Mouse (Mus musculus): ENCODE data around the gene Cd320.
"Not testable (repeated sequence)": the region's sequence is repeated elsewhere in the genome, so short reads cannot be mapped to it uniquely, and the experiment has no call there.

Cd320 gene

DNA sequence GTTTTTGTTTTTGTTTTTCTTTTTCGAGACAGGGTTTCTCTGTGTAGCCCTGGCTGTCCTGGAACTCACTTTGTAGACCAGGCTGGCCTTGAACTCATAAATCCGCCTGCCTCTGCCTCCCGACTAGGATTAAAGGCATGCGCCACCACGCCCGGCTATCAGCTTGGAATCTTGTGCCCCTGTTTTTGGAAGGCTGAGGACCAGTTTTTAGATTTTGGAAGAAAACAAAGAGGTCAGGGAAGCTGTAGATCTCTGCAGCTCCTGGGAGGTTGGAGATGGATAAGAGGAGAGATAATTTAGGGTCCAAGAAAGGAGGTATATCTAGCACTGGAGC is 17.9 kb upstream of the Cd320 start:
- DNase-seq (ENCODE audit: low spot score in 2 of 2) = not testable (repeated sequence)

DNA sequence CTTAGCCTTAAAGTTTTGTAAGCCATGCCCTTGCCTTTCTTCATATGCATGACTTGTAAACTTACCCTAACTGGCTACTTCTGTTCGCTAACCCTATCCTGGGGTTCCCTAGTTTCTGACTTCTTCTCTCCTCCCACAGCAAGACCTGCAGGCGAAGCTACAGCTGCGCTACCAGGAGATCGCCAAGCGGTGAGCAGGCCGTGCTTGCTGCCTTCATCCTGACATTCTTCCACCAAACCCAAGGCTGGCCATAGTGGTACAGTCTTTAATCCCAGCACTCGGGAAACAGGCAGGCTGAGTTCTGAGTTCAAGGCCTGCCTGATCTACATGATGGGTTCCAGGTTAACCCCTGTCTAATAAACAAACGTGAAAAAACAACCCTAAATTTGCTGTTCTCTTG is 17.4 kb upstream of the Cd320 start:
- no peak for DNase-seq (ENCODE audit: low spot score in 2 of 2)

DNA sequence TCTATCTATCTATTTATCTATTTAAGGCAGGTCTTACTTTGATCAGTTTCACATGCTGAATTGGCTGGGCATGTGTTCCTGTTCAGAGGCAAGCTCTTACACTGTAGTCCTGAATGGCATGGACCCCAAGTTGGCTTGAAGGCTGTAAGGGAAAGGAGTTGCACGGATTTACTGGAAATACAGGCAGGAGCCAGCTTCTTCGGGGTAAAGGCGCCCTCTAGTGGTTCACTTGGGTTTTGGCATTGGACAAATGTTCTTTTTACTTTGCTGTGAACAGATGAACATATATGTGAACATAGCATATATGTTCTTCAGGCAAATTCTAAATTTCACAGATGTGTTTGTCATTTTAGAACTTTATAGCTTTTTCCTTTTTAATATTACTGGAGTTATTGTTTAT is 16.0 kb upstream of the Cd320 start:
- peak; percentile 52 to 76 for DNase-seq (ENCODE audit: low spot score in 2 of 2)

DNA sequence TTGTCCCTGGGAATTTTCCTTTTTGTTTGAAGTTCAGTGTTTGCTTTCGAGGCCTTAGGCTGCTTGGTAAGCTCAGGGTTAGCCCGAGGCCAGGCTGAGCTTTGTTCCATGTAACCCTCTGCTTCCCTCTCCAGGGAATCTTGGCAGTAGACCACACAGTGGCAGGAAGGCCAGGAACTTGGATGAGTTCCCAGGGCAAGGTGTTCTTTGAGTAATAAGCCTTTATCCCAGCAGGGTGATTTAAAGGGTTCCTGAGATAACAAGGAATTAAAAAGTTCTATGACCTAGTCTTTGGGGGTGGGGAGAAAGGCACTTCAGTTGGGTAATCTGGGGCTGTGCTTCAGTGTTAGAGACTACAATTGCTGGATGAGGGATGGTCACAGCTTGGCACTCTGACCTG is 14.0 kb upstream of the Cd320 start:
- no peak for DNase-seq (ENCODE audit: low spot score in 2 of 2)

DNA sequence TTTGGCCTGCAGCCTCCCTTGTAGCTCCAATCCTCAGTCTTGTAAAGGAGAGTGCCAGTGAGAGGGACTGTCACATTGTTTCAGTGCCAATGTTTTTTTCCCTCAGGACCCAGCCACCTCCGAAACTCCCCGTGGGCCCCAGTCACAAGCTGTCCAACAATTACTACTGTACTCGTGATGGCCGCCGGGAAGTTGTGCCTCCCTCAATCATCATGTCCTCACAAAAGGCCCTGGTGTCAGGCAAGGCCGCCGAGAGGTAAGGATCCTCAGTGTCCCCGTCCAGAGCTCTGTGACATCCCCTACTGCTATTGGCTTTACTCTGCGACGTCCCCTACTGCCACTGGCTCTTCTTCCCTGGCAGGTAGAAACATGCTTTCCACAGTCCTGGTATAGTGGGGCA is 13.3 kb upstream of the Cd320 start:
- DNase-seq (ENCODE audit: low spot score in 2 of 2) = no peak

DNA sequence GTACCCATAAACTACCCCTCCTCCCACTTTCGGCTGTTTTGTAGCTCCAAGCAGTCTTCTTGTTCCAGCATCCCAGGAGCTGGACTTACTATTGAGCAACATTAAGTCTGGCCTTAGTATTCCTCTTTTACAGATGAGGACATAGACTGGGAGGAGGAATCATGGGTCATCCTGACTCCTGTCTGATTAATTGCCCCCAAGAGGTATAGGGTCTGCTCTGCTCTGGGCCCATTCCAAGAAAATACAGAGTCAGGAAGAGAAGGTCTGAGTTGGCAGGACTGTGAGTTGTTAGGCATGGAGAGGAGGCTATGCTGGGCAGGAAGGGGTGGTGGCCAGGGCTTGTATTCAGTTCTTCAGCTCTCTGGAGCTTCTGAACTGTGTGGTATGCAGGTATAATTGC is 1.3 kb downstream of the Cd320 start:
- DNase-seq (ENCODE audit: low spot score in 2 of 2) = no peak

- DNase-seq (ENCODE audit: low spot score in 2 of 2) = no peak
Observed at GRCm38 (mm10) chr17:33848139-33848538, 5.2 kb downstream of the Cd320 start.

DNA sequence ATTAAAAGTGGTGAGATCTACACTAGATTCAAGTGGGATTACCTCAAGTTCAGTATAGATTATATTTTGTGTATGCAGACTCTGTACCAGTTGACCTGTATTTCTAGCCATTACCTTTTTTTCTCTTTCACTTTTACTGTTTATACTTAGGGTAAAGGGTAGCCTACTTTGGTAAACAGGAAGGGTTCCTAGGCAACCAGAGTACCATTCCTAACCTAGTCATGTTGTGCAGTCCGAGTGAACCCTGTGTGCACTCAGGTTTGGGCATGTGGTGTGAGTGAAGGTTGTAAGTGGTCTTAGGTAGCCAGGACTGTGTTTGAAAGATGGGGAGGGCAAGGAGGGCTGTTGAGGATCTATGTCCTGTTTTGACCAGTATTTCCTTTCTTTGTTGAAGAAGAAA is 8.4 kb downstream of the Cd320 start:
- no peak for DNase-seq (ENCODE audit: low spot score in 2 of 2)

DNA sequence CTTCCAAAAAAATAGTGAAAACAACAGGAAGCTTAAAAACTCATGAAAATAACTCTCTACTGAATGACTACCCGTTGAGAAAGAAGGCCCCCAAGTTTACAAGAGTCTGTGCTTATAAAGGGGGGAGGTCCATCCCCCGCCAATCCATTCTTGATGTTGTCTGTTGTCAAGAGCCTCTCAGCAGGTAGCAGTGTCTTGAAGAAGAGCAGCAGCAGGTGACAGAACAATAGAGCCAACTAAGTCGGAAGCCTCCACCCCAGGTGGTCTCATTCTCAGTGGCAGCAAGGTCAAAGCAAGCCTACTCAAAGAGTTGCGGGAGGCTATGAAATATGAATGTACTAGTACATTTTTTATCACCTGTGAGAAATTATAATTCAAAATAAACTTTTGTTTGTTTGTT is 14.9 kb downstream of the Cd320 start:
- DNase-seq (ENCODE audit: low spot score in 2 of 2) = no peak

- DNase-seq (ENCODE audit: low spot score in 2 of 2) = peak in 1 of 2 experiments; percentile 78
Observed at GRCm38 (mm10) chr17:33865330-33866030, 22.6 kb downstream of the Cd320 start.

DNA sequence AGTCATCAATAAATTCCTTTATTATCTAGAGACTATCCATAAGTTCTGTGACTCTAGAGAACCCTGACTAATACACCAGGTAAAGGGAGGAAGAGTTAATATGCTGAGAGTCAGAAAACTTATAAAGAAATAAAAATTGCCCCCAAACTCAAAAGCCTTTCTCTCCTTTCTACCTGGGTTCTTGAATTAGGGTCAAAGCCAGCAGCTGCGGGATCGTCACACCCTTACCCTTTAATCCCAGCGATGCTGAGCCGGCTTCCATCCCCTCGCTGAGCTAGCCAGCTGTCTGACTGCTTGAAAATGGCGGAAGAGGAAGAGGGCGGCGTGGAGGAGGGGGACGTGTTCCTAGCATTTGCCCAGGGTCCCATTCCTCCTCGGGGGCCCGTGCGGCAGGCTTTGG is 30.6 kb downstream of the Cd320 start, which contains the start of gene Gm7029:
Gene Gm7029 (plus strand): TSS at position 301 of the 400 bp plus-strand sequence.
- DNase-seq (ENCODE audit: low spot score in 2 of 2) = not testable (repeated sequence)

DNA sequence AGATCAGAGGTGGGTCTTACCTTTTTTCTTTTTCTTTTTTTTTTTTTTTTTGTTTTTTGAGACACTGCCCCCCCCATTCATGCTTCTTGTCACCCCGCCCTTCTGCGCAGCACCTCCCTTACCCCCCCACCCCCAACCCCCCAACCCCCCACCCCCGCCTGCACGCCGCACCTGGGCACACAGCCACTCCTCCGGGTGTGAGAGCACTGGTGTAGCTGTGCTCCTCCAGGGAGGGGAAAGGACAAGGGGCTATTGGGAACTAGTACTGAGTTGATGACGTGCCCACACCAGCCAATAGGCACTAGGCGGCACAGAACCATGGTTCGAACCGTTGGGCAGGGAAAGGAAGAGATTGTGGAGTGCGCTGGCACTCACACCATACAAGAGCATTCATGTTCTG is 31.5 kb downstream of the Cd320 start:
- DNase-seq (ENCODE audit: low spot score in 2 of 2) = no peak

- DNase-seq (ENCODE audit: low spot score in 2 of 2) = peak in 1 of 2 experiments; percentile 39
Observed at GRCm38 (mm10) chr17:33875797-33876196, 32.9 kb downstream of the Cd320 start.

GRCm38 (mm10) chr17:33884320-33884719 is 41.4 kb downstream of the Cd320 start:
- DNase-seq (ENCODE audit: low spot score in 2 of 2) = not testable (repeated sequence)

GRCm38 (mm10) chr17:33887802-33888201 is 44.9 kb downstream of the Cd320 start:
- not testable (repeated sequence) for DNase-seq (ENCODE audit: low spot score in 2 of 2)

- DNase-seq (ENCODE audit: low spot score in 2 of 2) = not testable (repeated sequence)
Observed at GRCm38 (mm10) chr17:33888230-33888629, 45.3 kb downstream of the Cd320 start.

DNA sequence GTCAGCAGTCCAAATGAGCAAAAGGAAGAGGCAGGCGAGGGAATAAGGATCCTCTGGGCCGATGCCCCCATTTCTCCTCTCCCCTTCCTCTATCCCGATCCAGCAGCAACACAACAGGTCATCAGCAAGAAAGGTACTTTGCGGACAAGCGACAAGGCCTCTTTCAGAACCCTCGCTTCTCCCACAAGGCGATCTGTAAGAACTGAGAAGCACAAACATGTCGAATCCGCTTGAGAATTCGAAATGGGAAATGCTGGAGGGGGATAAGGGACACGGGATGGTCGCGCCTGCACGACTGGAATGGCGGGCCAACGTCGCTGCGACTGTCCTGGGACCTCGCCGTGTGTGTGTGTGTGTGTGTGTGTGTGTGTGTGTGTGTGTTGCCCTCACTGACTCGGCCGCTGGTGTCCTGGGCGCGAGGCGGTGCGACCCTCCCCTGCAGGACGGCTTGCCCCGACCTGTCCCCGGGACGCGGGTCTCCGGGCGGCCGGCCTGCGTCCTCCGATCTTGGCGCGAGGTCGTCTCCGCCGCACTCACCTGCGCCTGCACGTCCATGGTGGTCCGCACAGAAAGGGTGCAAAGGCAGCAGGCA is 47.1 kb downstream of the Cd320 start:
- DNase-seq (ENCODE audit: low spot score in 2 of 2) = not testable (repeated sequence)

DNA sequence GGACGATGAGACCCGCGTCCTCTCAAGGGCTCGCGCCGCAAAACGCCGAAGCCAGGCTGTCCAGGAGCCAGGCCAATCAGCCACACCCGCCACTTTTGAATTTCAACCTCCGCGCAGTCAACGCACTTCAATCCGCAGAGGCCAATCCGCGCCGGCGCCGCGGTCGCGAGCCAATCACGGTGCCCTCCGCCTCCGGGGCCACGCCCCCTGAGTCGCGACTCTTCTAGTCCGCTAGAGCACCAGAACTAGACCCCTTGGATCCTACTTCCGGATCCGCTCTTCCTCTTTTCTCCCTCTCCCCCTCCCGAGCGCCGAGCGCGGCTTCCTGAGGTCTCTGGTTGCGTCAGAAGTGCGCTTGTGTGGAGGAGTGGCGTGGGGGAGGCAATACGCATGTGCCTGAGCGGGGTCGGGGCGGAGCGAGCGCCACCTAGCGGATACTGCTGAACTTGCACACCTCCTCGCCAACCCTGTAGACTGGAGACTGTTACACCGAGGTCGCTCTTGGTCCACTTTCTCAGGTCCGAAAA is 47.7 kb downstream of the Cd320 start, which contains the start of gene Kifc1:
Gene Kifc1 (minus strand): TSS at position 129 of the 527 bp plus-strand sequence.
- peak; percentile 99 for DNase-seq (ENCODE audit: low spot score in 2 of 2)

- DNase-seq (ENCODE audit: low spot score in 2 of 2) = no peak
Observed at GRCm38 (mm10) chr17:33891357-33891756, 48.5 kb downstream of the Cd320 start.

GRCm38 (mm10) chr17:33891892-33892291 is 49.0 kb downstream of the Cd320 start:
- DNase-seq (ENCODE audit: low spot score in 2 of 2) = not testable (repeated sequence)

- no peak for DNase-seq (ENCODE audit: low spot score in 2 of 2)
Observed at GRCm38 (mm10) chr17:33892429-33892828, 49.5 kb downstream of the Cd320 start.

DNA sequence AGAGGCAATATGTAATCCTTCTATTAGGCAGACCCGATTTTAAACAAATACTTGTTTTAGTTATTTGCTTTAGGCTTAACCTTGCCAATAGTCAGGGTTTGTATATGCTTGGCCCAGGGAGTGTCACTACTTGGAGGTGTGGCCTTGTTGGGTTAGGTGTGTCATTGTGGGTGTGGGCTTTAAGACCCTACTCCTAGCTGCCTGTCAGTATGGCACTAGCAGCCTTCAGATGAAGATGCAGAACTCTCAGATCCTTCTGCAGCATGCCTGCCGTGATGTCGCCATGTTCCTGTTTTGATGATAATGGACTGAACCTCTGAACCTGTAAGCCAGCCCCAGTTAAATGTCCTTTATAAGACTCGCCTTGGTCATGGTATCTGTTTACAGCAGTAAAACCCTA is 50.1 kb downstream of the Cd320 start:
- not testable (repeated sequence) for DNase-seq (ENCODE audit: low spot score in 2 of 2)

GRCm38 (mm10) chr17:33897114-33897794 is 54.4 kb downstream of the Cd320 start:
- DNase-seq (ENCODE audit: low spot score in 2 of 2) = peak in 1 of 2 experiments; percentile 76

Measured in spleen, postnatal 10 days (tissue).